Mouse (Mus musculus) adrenal gland, adult 18-20 months (tissue): Measurements from ENCODE around the gene Chrm2. TPM values are rescaled to one million over a fixed set of nuclear protein-coding genes. Genes with fewer than 3 reads are reported as not detected.

Source experiments
- DNase-seq, 2 experiments: peaks; one replicate each; pipeline ENCODE4 v3.0.0; 2021 to 2022; ENCODE audit warnings: low spot score in 2 of 2
- microRNA-seq, 2 experiments: library from miRNA; unstranded; fragments of <30 nt; microRNA quantifications; one replicate each; pipeline ENCODE4 v1.2.0; 2021; ENCODE audit warnings: borderline number of aligned reads in 2 of 2
- total RNA-seq, 2 experiments: library from RNA; stranded (reverse); gene quantifications; 1 replicate in 1 of 2; 2 replicates in 1 of 2; pipeline ENCODE4 v1.2.3; 2021

The Chrm2 gene
- total RNA-seq, 2 experiments from 2014 or later = 0.06 TPM; not detected in 1

GRCm38 (mm10) chr6:36516508-36516907, 128.6 kb downstream of the Chrm2 start:
- DNase-seq = no peak

GRCm38 (mm10) chr6:36517242-36517641, 129.4 kb downstream of the Chrm2 start:
- DNase-seq = no peak

GRCm38 (mm10) chr6:36523599-36523998, 135.7 kb downstream of the Chrm2 start:
- DNase-seq = no peak

GRCm38 (mm10) chr6:36528509-36528908, 140.6 kb downstream of the Chrm2 start:
- DNase-seq = no peak

GRCm38 (mm10) chr6:36541247-36541646, 153.4 kb downstream of the Chrm2 start:
- DNase-seq = no peak

- DNase-seq = no peak
These were observed 179.0 kb downstream of the Chrm2 start for GRCm38 (mm10) chr6:36566886-36567285.

Small RNAs within 50 kb of the gene (microRNA-seq; reads per million reads assigned to microRNA genes)
- 1.2 to 9.9 reads per million in 2 experiments for gene Mir490
